Mouse (Mus musculus) kidney, adult 11 months (tissue): Measurements from ENCODE around the gene 9830107B12Rik.
"Not testable (repeated sequence)": the region's sequence is repeated elsewhere in the genome, so short reads cannot be mapped to it uniquely, and the experiment has no call there.

Source experiments
- DNase-seq: peaks from one replicate; pipeline ENCODE4 v3.0.0; 2022

Gene 9830107B12Rik

GRCm38 (mm10) chr17:48146120-48146519 is at the start of gene 9830107B12Rik:
Gene 9830107B12Rik, minus strand, starts transcription at chr17:48146268.
- no peak for DNase-seq

- DNase-seq: no peak
Measured at GRCm38 (mm10) chr17:48192366-48192765, 46.3 kb upstream of the 9830107B12Rik start.

GRCm38 (mm10) chr17:48185252-48185651 is 39.2 kb upstream of the 9830107B12Rik start:
- DNase-seq: no peak

GRCm38 (mm10) chr17:48167103-48167502 is 21.0 kb upstream of the 9830107B12Rik start, which contains the start of gene A530064D06Rik:
Gene A530064D06Rik, minus strand, starts transcription at chr17:48167275.
- DNase-seq: not testable (repeated sequence)

GRCm38 (mm10) chr17:48157382-48158076 is 11.5 kb upstream of the 9830107B12Rik start:
- DNase-seq: no peak

- DNase-seq: no peak
Measured at GRCm38 (mm10) chr17:48132810-48133209, 13.3 kb downstream of the 9830107B12Rik start.

GRCm38 (mm10) chr17:48120456-48120855 is 25.6 kb downstream of the 9830107B12Rik start:
- DNase-seq: no peak

- DNase-seq: peak; percentile 35
Measured at GRCm38 (mm10) chr17:48119656-48120055, 26.4 kb downstream of the 9830107B12Rik start.

GRCm38 (mm10) chr17:48118570-48118969 is 27.5 kb downstream of the 9830107B12Rik start:
- DNase-seq: no peak

- DNase-seq: no peak
Measured at GRCm38 (mm10) chr17:48110547-48111287, 35.4 kb downstream of the 9830107B12Rik start.

GRCm38 (mm10) chr17:48108520-48108919 is 37.5 kb downstream of the 9830107B12Rik start:
- DNase-seq: no peak

GRCm38 (mm10) chr17:48107862-48108261 is 38.2 kb downstream of the 9830107B12Rik start:
- no peak for DNase-seq

- no peak for DNase-seq
Measured at GRCm38 (mm10) chr17:48107333-48107732, 38.7 kb downstream of the 9830107B12Rik start.

GRCm38 (mm10) chr17:48100441-48101417 is 45.3 kb downstream of the 9830107B12Rik start:
- peak; percentile 81 for DNase-seq

- DNase-seq: no peak
Measured at GRCm38 (mm10) chr17:48099312-48099711, 46.8 kb downstream of the 9830107B12Rik start.

- no peak for DNase-seq
Measured at GRCm38 (mm10) chr17:48098528-48098890, 47.6 kb downstream of the 9830107B12Rik start.

- no peak for DNase-seq
Measured at GRCm38 (mm10) chr17:48097743-48098527, 48.1 kb downstream of the 9830107B12Rik start.

GRCm38 (mm10) chr17:48097011-48097742 is 48.9 kb downstream of the 9830107B12Rik start:
- no peak for DNase-seq

- no peak for DNase-seq
Measured at GRCm38 (mm10) chr17:48096321-48096720, 49.7 kb downstream of the 9830107B12Rik start.

- no peak for DNase-seq
Measured at GRCm38 (mm10) chr17:48095718-48096121, 50.3 kb downstream of the 9830107B12Rik start.
